Mouse (Mus musculus): Measurements from ENCODE around the gene Mapt. TPM values are rescaled to one million over a fixed set of nuclear protein-coding genes. Genes with fewer than 3 reads are reported as not detected.

Mapt gene
- polyA plus RNA-seq, 2 experiments: 0.17 to 0.43 TPM

- Histone ChIP-seq H3K9ac (replicated peaks) (no peak overlapping the region), H3K27ac (no peak overlapping the region), H3K9me3 (ENCODE audit: control insufficient read depth, low read length) (no peaks in the 10 kb centered on the region), H3K4me3 (ENCODE audit: insufficient read depth in 1 of 2, low read depth in 2 of 2, low read length in 2 of 2) (no peak overlapping the region), H3K4me1 (replicated peaks; ENCODE audit: control insufficient read depth in 2 of 2, insufficient read depth in 2 of 2, low read length in 1 of 2) (peaks cover 5 to 12% of the 10 kb centered on the region in 2 experiments; a peak in 3 of 4 replicates), H3K36me3 (replicated peaks; ENCODE audit: control insufficient read depth, insufficient read depth, low read depth) (no peaks in the 10 kb centered on the region), H3K27me3 (ENCODE audit: control insufficient read depth, insufficient read depth, low read length) (no peaks in the 10 kb centered on the region), H3K4me2 (ENCODE audit: low read depth) (no peak overlapping the region)
- no peak for ATAC-seq (ENCODE audit: insufficient read depth)
- 37% methylated on average over 5 of the region's 5 CpGs for whole genome bisulfite sequencing (ENCODE audit: insufficient replicate concordance)
- TF ChIP-seq CTCF (IDR thresholded peaks at IDR 0.05; ENCODE audit: low read depth): no peak
- no peak for TF ChIP-seq EP300 (IDR thresholded peaks at IDR 0.05; ENCODE audit: low read depth)
- DNase-seq (ENCODE audit: low read depth in 3 of 3, low spot score in 3 of 3): no peak
These were observed 89.3 kb downstream of the Mapt start for GRCm38 (mm10) chr11:104320511-104320910.

GRCm38 (mm10) chr11:104322142-104322541, 91.0 kb downstream of the Mapt start:
- Histone ChIP-seq H3K36me3 (replicated peaks; ENCODE audit: control insufficient read depth, insufficient read depth, low read depth) (no peaks in the 10 kb centered on the region), H3K27ac (no peak overlapping the region), H3K9me3 (ENCODE audit: control insufficient read depth, low read length) (no peaks in the 10 kb centered on the region), H3K4me3 (ENCODE audit: insufficient read depth in 1 of 2, low read depth in 2 of 2, low read length in 2 of 2) (no peak overlapping the region), H3K4me1 (replicated peaks; ENCODE audit: control insufficient read depth in 2 of 2, insufficient read depth in 2 of 2, low read length in 1 of 2) (peaks cover 5 to 10% of the 10 kb centered on the region in 2 experiments; a peak in 3 of 4 replicates), H3K4me2 (ENCODE audit: low read depth) (no peak overlapping the region), H3K9ac (replicated peaks) (no peak overlapping the region), H3K27me3 (ENCODE audit: control insufficient read depth, insufficient read depth, low read length) (no peaks in the 10 kb centered on the region)
- DNase-seq (ENCODE audit: low read depth in 3 of 3, low spot score in 3 of 3) (no peak), ATAC-seq (ENCODE audit: insufficient read depth) (no peak)
- 30% methylated on average over 4 of the region's 4 CpGs for WGBS (ENCODE audit: insufficient replicate concordance)
- no peak for TF ChIP-seq CTCF (IDR thresholded peaks at IDR 0.05; ENCODE audit: low read depth)

GRCm38 (mm10) chr11:104327462-104327861, 96.3 kb downstream of the Mapt start:
- H3K27me3 ChIP-seq (ENCODE audit: control insufficient read depth, insufficient read depth, low read length): no peaks in the 10 kb centered on the region
- no peaks in the 10 kb centered on the region for H3K9me3 ChIP-seq (ENCODE audit: control insufficient read depth, low read length)
- no peaks in the 10 kb centered on the region for H3K36me3 ChIP-seq (replicated peaks; ENCODE audit: control insufficient read depth, insufficient read depth, low read depth)
- no peaks in the 10 kb centered on the region for H3K4me1 ChIP-seq (replicated peaks; ENCODE audit: control insufficient read depth in 2 of 2, insufficient read depth in 2 of 2, low read length in 1 of 2)
- H3K4me2 ChIP-seq (ENCODE audit: low read depth): no peak overlapping the region
- no peak for ATAC-seq (ENCODE audit: insufficient read depth)
- 77% methylated on average over 1 of the region's 1 CpGs for WGBS (ENCODE audit: insufficient replicate concordance)
- no peak for DNase-seq (ENCODE audit: low read depth in 3 of 3, low spot score in 3 of 3)
- H3K9ac ChIP-seq (replicated peaks): no peak overlapping the region
- no peak overlapping the region for H3K4me3 ChIP-seq (ENCODE audit: insufficient read depth in 1 of 2, low read depth in 2 of 2, low read length in 2 of 2)
- TF ChIP-seq CTCF (IDR thresholded peaks at IDR 0.05; ENCODE audit: low read depth): no peak
- TF ChIP-seq EP300 (IDR thresholded peaks at IDR 0.05; ENCODE audit: low read depth): no peak
- H3K27ac ChIP-seq: no peak overlapping the region

GRCm38 (mm10) chr11:104327946-104328345, 96.8 kb downstream of the Mapt start:
- Histone ChIP-seq H3K4me1 (replicated peaks; ENCODE audit: control insufficient read depth in 2 of 2, insufficient read depth in 2 of 2, low read length in 1 of 2) (no peaks in the 10 kb centered on the region), H3K9me3 (ENCODE audit: control insufficient read depth, low read length) (no peaks in the 10 kb centered on the region), H3K9ac (replicated peaks) (no peak overlapping the region), H3K4me2 (ENCODE audit: low read depth) (no peak overlapping the region), H3K4me3 (ENCODE audit: insufficient read depth in 1 of 2, low read depth in 2 of 2, low read length in 2 of 2) (no peak overlapping the region), H3K27ac (no peak overlapping the region), H3K27me3 (ENCODE audit: control insufficient read depth, insufficient read depth, low read length) (no peaks in the 10 kb centered on the region), H3K36me3 (replicated peaks; ENCODE audit: control insufficient read depth, insufficient read depth, low read depth) (no peaks in the 10 kb centered on the region)
- WGBS (ENCODE audit: insufficient replicate concordance): 65% methylated on average over 6 of the region's 6 CpGs
- DNase-seq (ENCODE audit: low read depth in 3 of 3, low spot score in 3 of 3) (no peak), ATAC-seq (ENCODE audit: insufficient read depth) (no peak)
- TF ChIP-seq EP300 (IDR thresholded peaks at IDR 0.05; ENCODE audit: low read depth): no peak
- no peak for TF ChIP-seq CTCF (IDR thresholded peaks at IDR 0.05; ENCODE audit: low read depth)

GRCm38 (mm10) chr11:104329185-104329926, 98.2 kb downstream of the Mapt start:
- DNase-seq (ENCODE audit: low read depth in 3 of 3, low spot score in 3 of 3) (no peak), ATAC-seq (ENCODE audit: insufficient read depth) (no peak)
- Histone ChIP-seq H3K27ac (no peak overlapping the region), H3K9me3 (ENCODE audit: control insufficient read depth, low read length) (no peaks in the 10 kb centered on the region), H3K4me2 (ENCODE audit: low read depth) (no peak overlapping the region), H3K9ac (replicated peaks) (no peak overlapping the region), H3K4me3 (ENCODE audit: insufficient read depth in 1 of 2, low read depth in 2 of 2, low read length in 2 of 2) (no peak overlapping the region), H3K27me3 (ENCODE audit: control insufficient read depth, insufficient read depth, low read length) (no peaks in the 10 kb centered on the region), H3K4me1 (replicated peaks; ENCODE audit: control insufficient read depth in 2 of 2, insufficient read depth in 2 of 2, low read length in 1 of 2) (no peaks in the 10 kb centered on the region), H3K36me3 (replicated peaks; ENCODE audit: control insufficient read depth, insufficient read depth, low read depth) (peaks cover 5% of the 10 kb centered on the region)
- TF ChIP-seq EP300 (IDR thresholded peaks at IDR 0.05; ENCODE audit: low read depth) (no peak), CTCF (IDR thresholded peaks at IDR 0.05; ENCODE audit: low read depth) (no peak)
- WGBS (ENCODE audit: insufficient replicate concordance): 72% methylated on average over 11 of the region's 11 CpGs

All from liver, embryonic 14.5 days (tissue).